Mouse (Mus musculus) liver, embryonic 14.5 days (tissue): ENCODE measurements around the gene Agap1. TPM values are rescaled to one million over a fixed set of nuclear protein-coding genes. Genes with fewer than 3 reads are reported as not detected.

ENCODE experiments used
- ATAC-seq: fragments of 200-750 bp; cut with Nextera tagmentation; 2 replicates; pipeline ENCODE4 v1.8.0; 2017; ENCODE audit warnings: moderate number of reproducible peaks, mild to moderate bottlenecking, moderate library complexity; ENCODE audit not compliant: insufficient read depth
- DNase-seq, 3 experiments: peaks; one replicate each; pipeline ENCODE4 v3.0.0-alpha.2; 2012 to 2013; ENCODE audit warnings: low read depth in 3 of 3, low spot score in 3 of 3
- H3K27ac ChIP-seq: fragments of 300-500 bp; sonication (generic); 2 replicates; pipeline ENCODE4 v1.5.1; 2014; ENCODE audit warnings: moderate library complexity, mild to moderate bottlenecking, control low read depth, inconsistent platforms
- H3K27me3 ChIP-seq: fragments of 300-500 bp; sonication (generic); 2 replicates; pipeline ENCODE4 v1.6.1; 2014; ENCODE audit warnings: mild to moderate bottlenecking, low read length, moderate library complexity; ENCODE audit not compliant: control insufficient read depth, insufficient read depth
- H3K36me3 ChIP-seq: fragments of 300-500 bp; sonication (generic); replicated peaks from 2 replicates; pipeline ENCODE4 v1.6.1; 2014; ENCODE audit warnings: low read depth; ENCODE audit not compliant: control insufficient read depth, insufficient read depth
- H3K4me1 ChIP-seq, 2 experiments: fragments of 200-500 bp in 1 of 2; fragments of 300-500 bp in 1 of 2; sonication (generic) in 1 of 2; replicated peaks; 2 replicates each; pipeline ENCODE4 v1.6.1; 2012 to 2014; ENCODE audit warnings: antibody characterized with exemption in 1 of 2, inconsistent platforms in 1 of 2, low read length in 1 of 2; ENCODE audit not compliant: control insufficient read depth in 2 of 2, insufficient read depth in 2 of 2
- H3K4me2 ChIP-seq: fragments of 300-500 bp; sonication (generic); 2 replicates; pipeline ENCODE4 v1.6.1; 2014; ENCODE audit warnings: low read depth, mild to moderate bottlenecking, control low read depth, moderate library complexity
- H3K4me3 ChIP-seq, 2 experiments: fragments of 200-500 bp in 1 of 2; fragments of 300-500 bp in 1 of 2; sonication (generic) in 1 of 2; 2 replicates each; pipeline ENCODE4 v1.5.1; 2012 to 2014; ENCODE audit warnings: low read depth in 2 of 2, low read length in 2 of 2, mild to moderate bottlenecking in 2 of 2, control low read depth in 1 of 2, inconsistent platforms in 1 of 2, moderate library complexity in 1 of 2; ENCODE audit not compliant: insufficient read depth in 1 of 2
- H3K9ac ChIP-seq: fragments of 300-500 bp; sonication (generic); replicated peaks from 2 replicates; pipeline ENCODE4 v1.6.1; 2014; ENCODE audit warnings: mild to moderate bottlenecking, control low read depth, moderate library complexity
- H3K9me3 ChIP-seq: fragments of 300-500 bp; sonication (generic); 2 replicates; pipeline ENCODE4 v1.6.1; 2016; ENCODE audit warnings: low read length, mixed read lengths; ENCODE audit not compliant: control insufficient read depth
- CTCF ChIP-seq: IDR thresholded peaks from 2 replicates; pipeline ENCODE4 v1.5.1; 2016; ENCODE audit warnings: antibody characterized with exemption, low read depth, control low read depth
- EP300 ChIP-seq: IDR thresholded peaks from 2 replicates; pipeline ENCODE4 v1.6.1; 2016; ENCODE audit warnings: antibody characterized with exemption, low read depth
- WGBS: fragments of 180-500 bp; shearing (Covaris S2); extraction: QIAGEN DNeasy Blood & Tissue Kit; methylation state at CpG from one replicate; pipeline ENCODE4 v1.1.7; 2014; ENCODE audit not compliant: insufficient replicate concordance; 5-methylcytosine and 5-hydroxymethylcytosine counted together
- polyA plus RNA-seq, 2 experiments: library from polyadenylated mRNA; depleted of rRNA in 1 of 2; stranded (reverse) in 1 of 2; unstranded in 1 of 2; fragments of >200 nt; fragmentation: Nextera tagmentation in 1 of 2; extraction: Ambion mirVana in 1 of 2; gene quantifications; 2 replicates each; pipeline versions ENCODE4 v1.2.1 to v1.2.3; 2012 to 2014

Agap1 gene
- polyA plus RNA-seq, 2 experiments = 1.1 TPM

DNA sequence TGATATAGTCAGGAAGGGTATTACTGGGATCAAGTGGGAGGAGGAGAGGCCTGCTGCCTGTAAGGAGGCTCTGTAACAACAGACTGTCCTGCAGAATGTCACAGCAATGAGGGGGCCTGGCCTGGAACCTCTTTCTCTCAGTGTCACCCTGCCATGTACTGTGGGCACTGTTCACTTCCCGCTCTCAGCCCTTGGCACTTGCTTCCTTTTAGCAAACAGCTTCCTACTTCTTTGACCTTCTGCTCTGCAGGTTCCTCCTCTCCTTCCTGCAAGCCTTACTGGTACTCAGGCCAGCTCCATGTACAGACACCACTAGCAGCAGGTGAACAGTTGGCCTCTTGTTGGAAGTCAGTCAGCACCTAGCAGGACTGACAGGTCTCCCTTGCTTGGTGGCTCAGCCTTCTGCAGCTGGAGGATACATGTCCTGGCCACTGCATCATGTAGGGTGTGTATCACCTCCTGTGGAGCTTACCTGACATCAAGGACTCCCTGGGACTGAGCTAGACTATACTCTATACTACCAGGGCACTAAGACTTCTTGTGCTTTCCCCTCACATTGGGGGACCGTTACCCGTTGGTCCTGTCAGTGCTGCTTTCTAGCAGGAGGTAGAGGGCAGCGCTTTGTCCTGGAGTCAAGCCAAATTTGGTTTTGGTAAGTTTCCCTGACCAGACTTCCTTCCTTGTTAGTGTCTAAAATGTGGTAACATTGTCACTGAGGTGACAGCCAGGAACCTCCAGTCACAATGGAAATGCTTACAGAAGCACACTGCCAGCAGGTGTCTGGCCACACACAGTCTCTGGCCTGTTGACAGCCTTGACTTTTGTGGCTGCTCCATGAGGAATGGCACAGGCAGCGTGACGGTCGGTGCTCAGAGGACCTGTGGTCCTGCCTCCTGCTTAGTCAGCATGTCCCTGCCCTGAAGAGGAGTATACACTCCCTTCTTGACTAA, 120.6 kb downstream of the Agap1 start:
- no peak overlapping the region for H3K27ac ChIP-seq
- peaks cover 0 to 9% of the 10 kb centered on the region in 2 experiments; a peak in 2 of 4 replicates for H3K4me1 ChIP-seq
- peaks cover 11% of the 10 kb centered on the region for H3K27me3 ChIP-seq
- no peak overlapping the region for H3K4me3 ChIP-seq
- H3K9ac ChIP-seq = no peak overlapping the region
- H3K36me3 ChIP-seq = no peaks in the 10 kb centered on the region
- no peak for TF ChIP-seq EP300
- no peak for TF ChIP-seq CTCF
- H3K4me2 ChIP-seq = no peak overlapping the region
- no peaks in the 10 kb centered on the region for H3K9me3 ChIP-seq
- WGBS = 40% methylated on average over 7 of the region's 7 CpGs
- no peak for DNase-seq
- ATAC-seq = no peak

DNA sequence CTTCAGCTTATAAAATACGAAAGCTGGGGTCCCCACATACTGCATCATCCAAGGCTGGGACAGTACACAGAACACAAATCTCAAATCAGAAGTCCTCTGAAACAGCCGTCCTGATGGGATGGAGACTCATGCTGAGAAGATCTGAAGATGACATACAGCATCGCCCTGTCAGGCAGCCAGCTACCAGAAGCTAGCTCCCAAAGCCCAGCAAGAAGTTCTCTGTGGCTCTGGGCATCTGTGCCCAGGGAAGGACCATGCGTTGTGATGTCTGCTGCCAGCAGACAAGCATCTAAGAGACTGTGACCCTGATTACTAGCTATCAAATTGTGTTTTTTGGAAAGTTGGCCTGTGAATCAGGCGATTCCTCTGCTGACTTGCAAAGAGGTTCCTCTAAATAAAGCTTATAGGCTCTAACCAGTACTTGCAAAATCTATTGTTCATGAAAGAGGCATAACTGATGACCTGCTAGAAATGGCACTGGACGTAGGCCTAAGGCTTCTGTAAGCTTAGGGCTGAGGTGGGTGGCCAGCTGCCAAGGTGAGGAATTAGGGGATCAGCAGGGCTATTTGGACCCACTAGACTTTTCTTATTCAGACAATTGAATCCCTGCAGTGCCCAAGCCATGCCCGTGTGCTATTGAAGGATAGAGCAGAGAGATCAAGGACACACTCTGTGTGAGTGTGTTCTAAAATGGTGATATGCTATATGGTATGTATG, 121.7 kb downstream of the Agap1 start:
- Histone ChIP-seq H3K4me2 (no peak overlapping the region), H3K36me3 (no peaks in the 10 kb centered on the region), H3K27me3 (peaks cover 22% of the 10 kb centered on the region), H3K4me3 (no peak overlapping the region), H3K9ac (no peak overlapping the region), H3K9me3 (no peaks in the 10 kb centered on the region), H3K27ac (no peak overlapping the region), H3K4me1 (peaks cover 0 to 5% of the 10 kb centered on the region in 2 experiments; a peak in 2 of 4 replicates)
- ATAC-seq (no peak), DNase-seq (no peak)
- TF ChIP-seq CTCF = no peak
- no peak for TF ChIP-seq EP300
- WGBS = 51% methylated on average over 7 of the region's 7 CpGs

DNA sequence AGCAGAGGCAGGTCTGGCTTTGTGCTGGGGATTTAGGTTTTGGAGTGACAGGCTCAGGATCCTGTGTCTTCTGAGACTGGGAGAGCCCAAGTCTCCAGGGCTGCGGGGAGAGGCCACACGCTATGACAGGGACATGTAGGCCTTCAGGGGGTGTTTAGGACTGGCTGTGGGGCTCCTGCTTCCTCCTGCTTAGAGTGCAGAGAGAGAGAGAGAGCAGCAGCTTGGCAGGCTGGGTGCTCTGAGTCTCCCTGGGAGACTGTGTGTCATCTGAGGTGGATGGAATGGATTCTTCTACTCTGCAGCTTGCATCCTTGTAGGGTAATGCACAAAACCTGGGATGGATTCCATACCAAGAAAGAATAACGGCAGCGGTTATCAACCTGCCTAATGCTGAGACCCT, 122.4 kb downstream of the Agap1 start:
- ATAC-seq (no peak), DNase-seq (peak in 1 of 3 experiments; percentile 15)
- Histone ChIP-seq H3K4me2 (no peak overlapping the region), H3K4me1 (peaks cover 0 to 5% of the 10 kb centered on the region in 2 experiments; a peak in 2 of 4 replicates), H3K9ac (no peak overlapping the region), H3K4me3 (no peak overlapping the region), H3K36me3 (no peaks in the 10 kb centered on the region), H3K9me3 (no peaks in the 10 kb centered on the region), H3K27me3 (peaks cover 29% of the 10 kb centered on the region), H3K27ac (no peak overlapping the region)
- TF ChIP-seq CTCF (no peak), EP300 (no peak)
- WGBS = 19% methylated on average over 4 of the region's 4 CpGs

DNA sequence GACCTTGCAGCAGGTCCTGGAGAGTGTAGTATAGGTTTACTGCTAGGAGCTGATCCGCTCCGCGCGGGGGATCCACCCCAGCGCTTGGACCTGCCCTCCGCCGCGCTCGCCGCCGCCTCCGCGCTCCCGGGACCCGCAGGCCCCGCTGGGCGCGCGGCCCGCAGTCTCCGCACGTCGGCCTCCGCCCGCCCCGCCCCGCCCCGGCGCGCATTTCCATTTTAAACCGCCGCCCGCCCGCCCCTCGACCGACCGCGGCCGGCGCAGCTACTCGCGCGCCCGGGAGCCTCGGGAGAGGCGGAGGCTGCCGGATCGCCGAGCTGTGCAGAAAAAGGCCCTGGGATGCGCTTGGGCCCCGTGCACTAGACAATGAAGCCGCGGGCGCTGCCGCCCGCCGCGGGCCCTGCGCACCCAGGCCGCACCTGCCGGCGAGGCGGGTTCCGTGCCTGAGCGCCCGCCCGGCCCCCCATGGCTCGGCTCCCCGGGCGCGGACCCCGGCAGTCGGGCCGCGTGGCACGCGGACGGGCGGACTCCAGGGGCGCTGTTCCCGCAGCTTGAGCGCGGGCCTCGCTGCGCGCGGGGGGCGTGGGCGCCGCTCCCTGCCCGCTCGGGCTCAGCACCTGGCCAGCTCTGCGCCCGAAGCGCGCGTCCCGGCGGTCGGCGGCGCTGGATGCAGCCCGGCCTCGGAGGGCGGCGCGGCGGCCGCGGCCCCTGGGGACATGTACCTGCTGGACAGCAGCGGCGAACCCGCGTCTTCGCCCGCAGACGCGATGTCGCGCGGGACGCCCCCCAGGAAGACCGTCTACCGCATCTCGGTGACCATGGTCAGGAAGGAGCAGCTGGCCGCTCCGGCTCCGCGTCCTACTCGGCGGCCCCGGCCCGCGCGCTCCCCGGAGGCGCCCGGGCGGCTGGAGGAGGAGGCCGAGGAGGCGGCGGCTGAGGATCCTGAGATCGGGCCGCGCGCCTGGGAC, 125.7 kb downstream of the Agap1 start:
- Histone ChIP-seq H3K9me3 (no peaks in the 10 kb centered on the region), H3K36me3 (no peaks in the 10 kb centered on the region), H3K27me3 (peaks cover 36% of the 10 kb centered on the region), H3K4me2 (peak overlapping the region; percentile 39), H3K4me3 (peak overlapping the region; percentile 25 to 42), H3K4me1 (peaks cover 0 to 5% of the 10 kb centered on the region in 2 experiments; a peak in 2 of 4 replicates), H3K9ac (no peak overlapping the region), H3K27ac (no peak overlapping the region)
- ATAC-seq = peak; percentile 61; the same call in 1 of the 2 replicates
- WGBS = under 1% methylated on average over 125 of the region's 146 CpGs
- DNase-seq = peak in 1 of 3 experiments; percentile 16
- no peak for TF ChIP-seq EP300
- TF ChIP-seq CTCF = no peak
